Mouse (Mus musculus) liver, adult (tissue): Measurements from ENCODE around the gene Ptger1.

Experiments
- GATA4 ChIP-seq: IDR thresholded peaks from 2 replicates; pipeline ENCODE4 v1.6.1; 2014; ENCODE audit warnings: mild to moderate bottlenecking, low read length; ENCODE audit not compliant: insufficient replicate concordance

Ptger1 gene

DNA sequence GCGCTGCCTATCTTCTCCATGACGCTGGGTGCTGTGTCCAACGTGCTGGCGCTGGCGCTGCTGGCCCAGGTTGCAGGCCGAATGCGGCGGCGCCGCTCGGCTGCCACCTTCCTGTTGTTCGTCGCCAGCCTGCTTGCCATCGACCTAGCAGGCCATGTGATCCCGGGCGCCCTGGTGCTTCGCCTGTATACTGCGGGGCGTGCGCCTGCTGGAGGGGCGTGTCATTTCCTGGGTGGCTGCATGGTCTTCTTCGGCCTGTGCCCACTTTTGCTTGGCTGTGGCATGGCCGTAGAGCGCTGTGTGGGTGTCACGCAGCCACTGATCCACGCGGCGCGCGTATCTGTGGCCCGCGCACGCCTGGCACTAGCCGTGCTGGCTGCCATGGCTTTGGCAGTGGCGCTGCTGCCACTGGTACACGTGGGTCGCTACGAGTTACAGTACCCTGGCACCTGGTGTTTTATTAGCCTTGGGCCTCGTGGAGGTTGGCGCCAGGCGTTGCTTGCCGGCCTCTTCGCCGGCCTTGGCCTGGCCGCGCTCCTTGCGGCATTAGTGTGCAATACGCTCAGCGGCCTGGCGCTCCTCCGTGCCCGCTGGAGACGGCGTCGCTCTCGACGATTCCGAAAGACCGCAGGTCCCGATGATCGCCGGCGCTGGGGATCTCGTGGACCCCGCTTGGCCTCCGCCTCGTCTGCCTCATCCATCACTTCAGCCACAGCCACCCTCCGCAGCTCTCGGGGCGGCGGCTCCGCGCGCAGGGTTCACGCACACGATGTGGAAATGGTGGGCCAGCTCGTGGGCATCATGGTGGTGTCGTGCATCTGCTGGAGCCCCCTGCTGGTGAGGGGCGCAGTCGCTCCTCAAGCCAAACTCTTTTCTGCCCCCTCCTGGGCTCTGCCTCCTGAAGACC, 1.8 kb downstream of the Ptger1 start:
- TF ChIP-seq GATA4: no peak

DNA sequence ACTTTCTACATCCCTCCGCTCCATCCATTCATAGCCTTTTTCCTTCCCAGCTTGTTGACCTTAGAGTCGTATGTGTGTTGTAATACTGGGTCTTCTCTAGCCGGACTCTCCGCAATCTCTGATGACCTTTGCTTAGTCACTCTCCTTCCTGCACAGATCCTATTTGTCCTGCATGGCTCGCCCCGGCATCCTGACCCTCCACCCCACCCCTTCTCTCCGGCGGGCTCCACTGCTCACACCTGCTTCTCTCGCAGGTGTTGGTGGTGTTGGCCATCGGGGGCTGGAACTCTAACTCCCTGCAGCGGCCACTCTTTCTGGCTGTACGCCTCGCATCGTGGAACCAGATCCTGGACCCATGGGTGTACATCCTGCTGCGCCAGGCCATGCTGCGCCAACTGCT, 2.5 kb downstream of the Ptger1 start:
- no peak for TF ChIP-seq GATA4

DNA sequence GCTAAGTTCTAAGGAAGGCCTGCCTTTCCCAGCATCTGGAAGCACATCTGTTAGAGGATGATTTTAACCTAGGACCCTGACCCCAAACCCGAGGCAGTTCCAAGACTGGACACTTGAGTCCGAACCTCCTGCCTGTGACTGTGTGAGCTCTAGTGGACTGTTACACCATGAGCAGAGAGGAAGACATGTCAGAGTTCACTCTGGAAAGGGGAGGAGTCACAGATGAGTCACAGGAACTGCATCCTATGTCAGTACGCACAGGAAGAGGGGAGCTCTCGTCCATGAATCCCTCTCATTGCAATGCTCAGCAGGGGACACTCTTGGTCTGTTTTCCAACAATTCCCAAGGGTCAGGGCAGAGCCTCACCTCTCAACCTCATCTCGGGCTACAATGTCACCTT, 6.5 kb downstream of the Ptger1 start:
- no peak for TF ChIP-seq GATA4

DNA sequence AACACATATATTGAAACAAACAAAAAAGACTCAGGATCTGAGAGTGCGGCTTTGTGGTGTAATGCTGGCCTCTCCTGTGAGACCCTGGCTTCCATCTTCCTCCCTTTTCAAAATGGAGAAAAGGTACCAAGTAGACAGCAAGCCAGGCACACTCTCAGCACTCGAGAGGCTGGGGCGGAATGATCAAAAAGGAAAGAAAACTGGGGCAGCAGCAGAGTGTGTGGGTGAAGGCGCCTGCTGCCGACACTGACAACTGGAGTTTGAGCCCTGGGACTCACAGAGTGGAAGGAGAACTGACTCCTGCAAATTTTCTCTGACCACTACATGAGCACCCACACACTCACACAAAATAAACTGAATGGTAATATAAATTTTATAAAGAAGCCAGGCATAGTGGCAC, 8.0 kb downstream of the Ptger1 start:
- TF ChIP-seq GATA4: no peak

DNA sequence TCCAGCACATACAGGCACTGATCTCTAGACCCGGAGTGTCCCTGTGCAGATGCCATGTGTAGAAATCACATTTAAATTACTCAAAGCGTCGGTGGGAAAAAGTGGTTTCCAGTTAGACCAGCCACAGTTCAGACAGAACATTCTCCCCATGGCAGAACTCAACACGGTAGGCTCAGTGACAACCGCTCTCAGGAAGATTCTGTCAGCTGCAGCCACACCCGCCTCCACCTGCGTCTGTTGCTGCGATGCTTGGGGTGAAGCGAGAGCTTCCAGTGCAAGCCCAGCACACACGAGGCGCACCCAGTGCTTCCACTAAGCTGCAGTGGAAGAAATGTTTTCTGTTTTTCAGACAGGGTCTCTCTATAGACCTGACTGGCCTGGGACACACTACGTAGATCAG, 13.4 kb downstream of the Ptger1 start:
- no peak for TF ChIP-seq GATA4

DNA sequence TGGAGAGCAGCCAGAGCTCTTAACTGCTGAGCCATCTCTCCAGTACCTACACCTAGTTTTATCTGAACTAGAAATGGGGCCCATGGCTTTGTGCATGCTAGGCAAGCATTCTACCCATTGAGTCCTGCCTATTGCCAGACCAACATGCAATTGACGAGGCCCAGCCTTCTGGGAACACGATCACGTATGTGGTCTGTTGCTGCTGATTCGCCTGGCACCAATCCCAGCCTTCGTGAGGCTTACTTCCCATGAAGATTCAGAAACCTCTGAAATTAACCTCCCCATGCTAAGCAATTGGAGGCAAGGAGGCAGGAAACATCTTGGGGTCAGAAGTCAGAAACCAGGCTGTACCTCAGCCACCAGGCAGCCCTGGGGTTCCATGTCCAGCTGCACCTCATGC, 14.1 kb downstream of the Ptger1 start:
- TF ChIP-seq GATA4: no peak

DNA sequence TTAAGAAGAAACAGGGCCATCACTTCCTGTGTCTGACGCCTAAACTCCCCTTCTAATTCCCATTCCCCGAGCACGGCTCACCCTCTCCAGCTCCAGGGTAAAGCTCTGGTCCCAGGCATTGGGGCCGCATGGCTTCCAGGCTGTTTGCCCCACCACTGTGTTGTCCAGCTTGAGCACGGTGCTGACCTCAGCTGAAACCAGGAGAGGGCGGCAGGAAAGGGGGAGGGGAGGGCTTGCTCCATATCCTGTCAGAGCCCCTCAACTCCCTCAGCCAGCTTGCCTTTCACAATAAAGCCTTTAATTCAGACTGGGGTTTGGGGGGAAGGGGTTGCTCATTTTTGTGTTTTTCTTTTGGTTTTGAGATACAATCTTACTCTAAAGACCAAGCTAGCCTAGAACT, 14.6 kb downstream of the Ptger1 start:
- TF ChIP-seq GATA4: no peak

DNA sequence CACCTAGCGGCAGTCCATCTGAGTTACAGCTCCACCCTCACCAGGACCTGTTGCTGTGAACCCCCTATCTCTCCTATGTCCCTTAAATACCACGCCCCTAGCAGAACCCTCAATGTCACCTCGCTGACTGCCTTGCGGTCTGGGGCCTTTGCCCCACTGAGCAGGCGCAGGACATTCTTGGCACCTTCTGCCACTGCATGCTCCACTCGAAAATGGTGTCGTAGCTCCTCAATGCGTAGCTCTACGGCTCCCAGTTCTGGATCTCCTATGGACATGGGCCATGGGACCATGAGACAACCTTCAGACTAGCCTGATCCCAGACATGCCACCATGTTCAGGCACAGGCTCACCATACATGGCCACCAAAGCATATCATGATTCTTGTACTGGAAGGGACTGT, 18.0 kb downstream of the Ptger1 start:
- TF ChIP-seq GATA4: no peak

DNA sequence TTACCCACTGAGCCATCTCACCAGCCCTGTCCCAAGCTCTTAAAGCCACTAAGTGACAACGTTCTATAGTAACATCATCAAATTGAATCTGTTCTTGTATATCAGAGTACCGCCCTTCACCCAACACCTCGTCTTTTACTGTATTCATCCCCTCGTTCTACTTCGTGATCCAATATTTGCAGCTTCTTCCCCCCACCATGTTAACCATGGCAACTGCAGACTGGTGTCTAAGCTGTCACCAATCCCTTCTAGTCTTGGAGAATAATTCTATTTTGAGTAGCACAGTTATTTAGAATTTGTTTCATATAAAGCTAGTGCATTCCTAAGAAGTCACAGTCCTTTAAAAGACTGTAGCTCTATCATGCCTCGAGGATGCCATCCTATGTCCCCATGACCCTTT, 22.8 kb downstream of the Ptger1 start:
- TF ChIP-seq GATA4: no peak

DNA sequence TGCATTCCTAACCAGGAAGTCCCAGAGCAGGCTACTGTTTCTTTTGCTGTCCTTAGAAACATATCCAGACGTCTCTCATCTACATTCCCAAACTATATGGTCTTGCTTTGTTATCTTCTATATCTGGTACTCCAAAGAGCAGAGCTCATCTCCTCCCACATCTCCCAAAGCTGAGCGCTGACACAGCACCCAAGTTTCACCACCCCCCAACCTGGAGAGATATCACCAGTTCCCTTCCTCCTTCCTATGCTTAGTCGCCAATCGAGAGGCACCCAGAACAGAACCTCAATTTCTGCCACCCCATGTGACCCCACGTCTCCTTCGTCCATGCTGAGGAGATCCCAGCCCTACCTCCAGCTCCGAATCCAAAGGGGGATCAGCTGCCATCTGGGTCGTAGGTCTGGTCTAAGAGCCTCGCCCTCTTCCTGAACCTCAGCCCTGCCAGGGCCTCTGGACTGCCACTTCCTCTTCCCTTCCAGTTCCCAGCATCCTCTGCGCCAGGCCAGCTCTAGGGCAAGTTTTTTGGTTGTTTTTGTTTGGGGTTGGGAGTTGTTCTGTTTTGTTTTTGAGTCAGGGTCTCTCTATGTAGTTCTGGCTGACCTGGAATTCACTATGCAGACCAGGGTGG, 27.2 kb downstream of the Ptger1 start:
- no peak for TF ChIP-seq GATA4

DNA sequence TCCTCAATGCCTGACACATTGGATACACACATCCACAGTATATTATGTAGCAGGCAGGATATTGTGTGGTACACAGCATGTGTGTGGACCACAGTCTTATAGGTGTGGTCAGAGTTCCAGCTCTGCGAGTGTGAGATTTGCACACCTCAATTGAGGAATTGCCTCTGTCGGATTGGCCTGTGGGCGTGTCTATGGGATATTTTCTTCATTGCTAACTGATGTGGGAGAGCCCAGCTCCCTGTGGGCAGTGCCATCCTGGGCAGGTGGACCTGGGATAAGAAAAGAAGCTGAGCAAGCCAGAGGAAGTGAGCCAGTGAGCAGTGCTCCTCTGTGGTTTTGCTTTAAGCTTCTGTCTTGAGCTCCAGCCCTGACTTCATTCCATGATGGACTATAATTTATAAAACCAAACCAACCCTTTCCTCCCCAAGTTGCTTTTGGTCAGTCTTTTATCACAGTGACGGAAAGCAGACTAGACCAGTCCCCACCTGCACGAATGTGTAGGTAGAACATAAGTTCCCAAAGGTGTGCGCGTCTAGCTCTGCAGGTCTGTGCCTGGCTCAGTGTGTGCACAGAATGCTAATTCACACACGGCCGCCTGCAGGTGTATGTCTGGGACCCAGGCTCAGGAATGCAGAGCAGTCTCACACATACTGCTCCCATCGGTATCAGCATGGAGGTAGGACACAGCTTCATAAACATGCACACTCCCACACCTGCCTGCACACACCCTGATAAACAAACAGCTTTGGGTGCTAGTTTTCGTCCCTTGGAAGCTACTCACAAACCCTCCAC, 28.1 kb downstream of the Ptger1 start:
- TF ChIP-seq GATA4: no peak

DNA sequence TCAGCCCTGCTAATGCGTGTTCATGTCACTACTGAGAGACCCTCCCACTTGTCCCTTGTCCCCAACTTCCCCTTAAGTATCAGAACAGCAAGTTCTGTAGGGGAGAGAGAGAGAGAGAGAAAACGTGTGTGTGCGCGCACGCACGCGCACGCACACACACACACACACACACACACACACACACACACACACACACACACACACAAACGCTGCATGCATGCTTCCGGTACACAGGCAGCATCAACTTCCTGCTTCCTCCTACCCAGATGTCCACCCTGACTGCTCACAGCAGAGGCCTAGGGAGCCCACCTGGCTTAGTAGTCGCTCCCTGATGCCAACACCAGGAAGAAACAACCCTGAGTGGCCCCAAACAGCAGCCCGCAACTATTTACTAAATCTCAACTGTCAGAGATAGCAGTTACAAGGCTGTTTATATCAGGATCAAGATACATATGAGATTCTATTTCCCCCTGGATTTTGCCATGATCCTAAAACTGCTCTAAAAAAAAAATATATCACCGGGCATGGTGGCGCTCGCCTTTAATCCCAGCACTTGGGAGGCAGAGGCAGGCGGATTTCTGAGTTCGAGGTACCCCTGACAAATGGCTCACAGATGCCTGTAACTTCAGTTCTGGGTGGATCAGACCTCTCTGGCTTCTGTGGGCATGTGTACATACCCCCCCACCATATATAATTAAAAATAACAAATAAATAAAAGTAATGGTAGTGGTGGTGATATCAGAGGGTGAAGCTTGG, 29.1 kb downstream of the Ptger1 start:
- no peak for TF ChIP-seq GATA4

DNA sequence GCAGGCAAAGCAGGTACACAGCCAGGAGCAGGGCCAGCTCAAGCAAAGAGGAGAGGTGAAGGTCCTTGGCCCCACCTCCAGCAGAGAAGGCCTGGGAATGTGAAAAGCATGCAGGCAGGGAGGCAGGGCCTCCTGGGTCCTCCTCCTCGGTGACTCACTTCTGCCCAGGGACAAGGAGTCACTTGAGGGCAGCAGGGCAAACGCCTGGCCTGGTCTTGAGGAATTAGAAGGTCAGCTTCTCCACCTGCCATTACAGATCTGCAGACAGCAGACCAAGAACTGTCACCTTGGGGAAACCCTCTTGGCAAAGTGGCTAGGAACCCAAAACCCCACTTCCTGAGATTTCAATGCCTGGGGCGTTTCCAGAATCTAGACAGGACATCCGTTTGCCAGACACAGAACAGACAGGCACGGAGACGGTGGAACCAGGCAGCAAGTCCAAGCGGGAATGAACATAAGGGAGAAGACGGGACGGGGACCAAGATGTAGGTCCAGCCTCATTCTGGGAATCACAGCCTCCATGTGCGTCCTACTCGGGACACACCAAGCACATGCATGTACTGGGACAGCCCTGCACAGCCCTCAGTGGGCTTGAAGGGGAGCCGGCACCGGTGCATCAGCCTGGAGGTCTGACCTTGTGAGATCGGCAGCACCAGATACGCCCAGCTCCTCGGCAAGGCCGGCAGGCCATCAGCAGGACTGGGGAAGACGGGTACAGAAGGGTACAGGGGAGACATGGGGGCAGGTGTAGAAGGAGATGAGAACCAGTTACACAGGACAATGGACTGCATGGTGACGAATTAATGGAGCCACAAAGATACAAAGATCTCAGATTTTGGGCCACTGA, 31.1 kb downstream of the Ptger1 start:
- TF ChIP-seq GATA4: peak; percentile 44; the same call in 1 of the 2 replicates

DNA sequence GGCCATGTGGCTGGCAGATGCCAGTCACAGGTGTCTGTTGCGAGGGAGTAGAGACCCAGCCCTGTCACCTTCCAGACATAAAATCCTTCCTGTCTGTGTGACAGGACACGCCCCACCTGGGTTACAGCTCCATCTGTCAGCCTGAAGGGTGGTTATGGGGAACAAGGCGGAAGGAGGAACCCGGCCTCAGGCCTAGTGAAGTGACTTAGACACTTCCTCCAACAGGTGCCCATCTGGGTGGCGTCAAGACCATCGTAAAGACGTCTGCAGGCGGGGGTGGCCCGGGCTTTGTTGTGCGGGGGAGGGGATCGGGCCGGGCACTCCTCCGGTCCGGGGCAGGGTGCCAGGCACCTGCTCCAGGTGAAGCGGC, 31.8 kb downstream of the Ptger1 start:
- no peak for TF ChIP-seq GATA4
